Mouse (Mus musculus) stomach, embryonic 16.5 days (tissue): ENCODE data around the gene Slc38a2. TPM values are rescaled to one million over a fixed set of nuclear protein-coding genes. Genes with fewer than 3 reads are reported as not detected.
A peak's percentile ranks its signal among the peaks of the same experiment; 100 is the strongest.

Source experiments
- ATAC-seq: fragments of 200-750 bp; cut with Nextera tagmentation; 2 replicates; pipeline ENCODE4 v1.8.0; 2017; ENCODE audit warnings: moderate number of reproducible peaks, moderate TSS enrichment; ENCODE audit not compliant: insufficient read depth, low FRiP score
- H3K27ac ChIP-seq: fragments of 300-500 bp; sonication (generic); 2 replicates; pipeline ENCODE4 v1.5.1; 2014; ENCODE audit warnings: low read length
- H3K27me3 ChIP-seq: fragments of 300-500 bp; sonication (generic); 2 replicates; pipeline ENCODE4 v1.6.1; 2014; ENCODE audit warnings: low read length, control low read depth, mixed read lengths; ENCODE audit not compliant: control insufficient read depth, insufficient read depth
- H3K36me3 ChIP-seq: fragments of 300-500 bp; sonication (generic); 2 replicates; pipeline ENCODE4 v1.6.1; 2014; ENCODE audit warnings: low read length; ENCODE audit not compliant: control insufficient read depth, insufficient read depth
- H3K4me1 ChIP-seq: fragments of 300-500 bp; sonication (generic); 2 replicates; pipeline ENCODE4 v1.6.1; 2014; ENCODE audit warnings: low read length, control low read depth, mixed read lengths; ENCODE audit not compliant: control insufficient read depth, insufficient read depth
- H3K4me2 ChIP-seq: fragments of 300-500 bp; sonication (generic); 2 replicates; pipeline ENCODE4 v1.6.1; 2014; ENCODE audit warnings: low read depth, low read length, mixed read lengths
- H3K4me3 ChIP-seq: fragments of 300-500 bp; sonication (generic); replicated peaks from 2 replicates; pipeline ENCODE4 v1.5.1; 2014; ENCODE audit warnings: mild to moderate bottlenecking, low read length
- H3K9ac ChIP-seq: fragments of 300-500 bp; sonication (generic); 2 replicates; pipeline ENCODE4 v1.6.1; 2014; ENCODE audit warnings: low read length
- H3K9me3 ChIP-seq: fragments of 300-500 bp; sonication (generic); replicated peaks from 2 replicates; pipeline ENCODE4 v1.6.1; 2016; ENCODE audit warnings: low read length, control low read depth; ENCODE audit not compliant: control insufficient read depth
- WGBS: fragments of 180-500 bp; shearing (Covaris S2); extraction: QIAGEN DNeasy Blood & Tissue Kit; methylation state at CpG from one replicate; pipeline ENCODE4 v1.1.7; 2014; 5-methylcytosine and 5-hydroxymethylcytosine counted together
- polyA plus RNA-seq: library from polyadenylated mRNA; unstranded; fragments of >200 nt; fragmentation: Nextera tagmentation; extraction: Ambion mirVana; gene quantifications from 2 replicates; pipeline ENCODE4 v1.2.1, GENCODE M21; 2015

Gene Slc38a2
- polyA plus RNA-seq, 1 experiment from 2014 or later: 133 TPM

- WGBS: 3% methylated on average over 3 of the region's 3 CpGs
- H3K4me2 ChIP-seq: peak overlapping the region; percentile 54; the same call in 1 of the 2 replicates
- peak; percentile 86; the same call in 1 of the 2 replicates for ATAC-seq
- H3K9me3 ChIP-seq: no peaks in the 10 kb centered on the region
- H3K27ac ChIP-seq: no peak overlapping the region
- H3K27me3 ChIP-seq: no peaks in the 10 kb centered on the region
- H3K4me3 ChIP-seq: no peak overlapping the region
- H3K4me1 ChIP-seq: peaks cover 8% of the 10 kb centered on the region; the same call in 1 of the 2 replicates
- H3K9ac ChIP-seq: no peak overlapping the region
- no peaks in the 10 kb centered on the region for H3K36me3 ChIP-seq
Observed at GRCm38 (mm10) chr15:96665889-96666288, 33.6 kb downstream of the Slc38a2 start.

- H3K9ac ChIP-seq: no peak overlapping the region
- H3K27ac ChIP-seq: no peak overlapping the region
- no peak overlapping the region for H3K4me3 ChIP-seq
- no peaks in the 10 kb centered on the region for H3K27me3 ChIP-seq
- no peaks in the 10 kb centered on the region for H3K36me3 ChIP-seq
- no peaks in the 10 kb centered on the region for H3K4me1 ChIP-seq
- no peaks in the 10 kb centered on the region for H3K9me3 ChIP-seq
- H3K4me2 ChIP-seq: no peak overlapping the region
- peak; percentile 23; the same call in 1 of the 2 replicates for ATAC-seq
- 42% methylated on average over 13 of the region's 13 CpGs for WGBS
Observed at GRCm38 (mm10) chr15:96660590-96661141, 38.9 kb downstream of the Slc38a2 start.

- Histone ChIP-seq H3K4me1 (no peaks in the 10 kb centered on the region), H3K4me2 (peak overlapping the region; percentile 19; the same call in 1 of the 2 replicates), H3K27me3 (no peaks in the 10 kb centered on the region), H3K36me3 (no peaks in the 10 kb centered on the region), H3K9ac (no peak overlapping the region), H3K9me3 (no peaks in the 10 kb centered on the region), H3K4me3 (no peak overlapping the region), H3K27ac (no peak overlapping the region)
- no peak for ATAC-seq
- WGBS: 54% methylated on average over 14 of the region's 14 CpGs
Observed at GRCm38 (mm10) chr15:96658275-96658602, 41.3 kb downstream of the Slc38a2 start.

GRCm38 (mm10) chr15:96657576-96658274, 41.8 kb downstream of the Slc38a2 start:
- no peak overlapping the region for H3K9ac ChIP-seq
- no peaks in the 10 kb centered on the region for H3K9me3 ChIP-seq
- no peak overlapping the region for H3K4me3 ChIP-seq
- WGBS: 43% methylated on average over 17 of the region's 17 CpGs
- no peaks in the 10 kb centered on the region for H3K27me3 ChIP-seq
- H3K27ac ChIP-seq: no peak overlapping the region
- no peaks in the 10 kb centered on the region for H3K36me3 ChIP-seq
- H3K4me2 ChIP-seq: peak overlapping the region; percentile 19; the same call in 1 of the 2 replicates
- no peaks in the 10 kb centered on the region for H3K4me1 ChIP-seq
- peak; percentile 76 for ATAC-seq

DNA sequence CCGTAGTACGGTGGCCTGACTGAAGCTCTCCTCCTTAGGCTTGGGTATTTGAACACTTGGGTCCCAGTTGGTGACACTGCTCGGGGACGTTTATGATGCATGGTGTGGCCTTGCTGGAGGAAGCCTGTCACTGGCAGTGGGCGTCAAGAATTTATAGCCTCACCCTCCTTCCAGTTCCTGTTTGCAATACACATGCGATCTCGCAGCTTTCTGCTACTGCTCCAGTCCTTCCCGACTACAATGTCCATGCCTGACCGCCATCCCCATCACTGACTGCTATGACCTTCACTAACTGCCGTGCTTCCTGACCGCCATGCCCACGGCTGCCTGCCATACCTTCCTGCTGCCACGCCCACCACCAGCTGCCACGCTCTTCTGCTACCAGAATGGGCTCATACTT, 44.0 kb downstream of the Slc38a2 start:
- H3K4me2 ChIP-seq: no peak overlapping the region
- no peaks in the 10 kb centered on the region for H3K9me3 ChIP-seq
- H3K4me3 ChIP-seq: no peak overlapping the region
- no peak overlapping the region for H3K27ac ChIP-seq
- whole genome bisulfite sequencing: 80% methylated on average over 14 of the region's 14 CpGs
- H3K9ac ChIP-seq: no peak overlapping the region
- H3K27me3 ChIP-seq: no peaks in the 10 kb centered on the region
- H3K36me3 ChIP-seq: no peaks in the 10 kb centered on the region
- ATAC-seq: no peak
- no peaks in the 10 kb centered on the region for H3K4me1 ChIP-seq

GRCm38 (mm10) chr15:96654714-96655113, 44.8 kb downstream of the Slc38a2 start:
- ATAC-seq: no peak
- Histone ChIP-seq H3K4me1 (no peaks in the 10 kb centered on the region), H3K27ac (0 out of 2 replicates have a peak overlapping the region, but pooled peaks have one; percentile 7), H3K9me3 (no peaks in the 10 kb centered on the region), H3K9ac (no peak overlapping the region), H3K4me2 (no peak overlapping the region), H3K27me3 (no peaks in the 10 kb centered on the region), H3K36me3 (no peaks in the 10 kb centered on the region), H3K4me3 (no peak overlapping the region)
- 55% methylated on average over 8 of the region's 8 CpGs for WGBS

DNA sequence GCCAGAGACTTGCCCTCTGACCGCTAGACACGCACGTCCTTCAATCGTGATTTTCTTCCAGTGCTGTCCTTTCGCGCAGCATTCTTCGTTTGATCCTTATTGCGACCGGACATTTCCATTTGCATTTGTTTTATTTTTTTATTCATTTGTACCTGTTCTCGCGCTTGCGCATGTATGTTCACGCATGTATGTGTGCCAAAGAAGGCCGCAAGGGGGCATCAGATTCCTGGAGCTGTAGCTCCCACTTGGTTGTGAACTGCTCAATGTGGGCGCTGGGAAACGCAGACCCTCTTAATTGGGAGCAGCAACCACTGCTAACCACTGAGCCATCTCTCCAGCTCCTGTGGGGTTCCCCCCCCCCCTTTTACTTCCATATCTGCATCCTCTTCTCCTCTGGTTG, 46.5 kb downstream of the Slc38a2 start:
- 94% methylated on average over 16 of the region's 16 CpGs for WGBS
- Histone ChIP-seq H3K4me1 (no peaks in the 10 kb centered on the region), H3K9ac (no peak overlapping the region), H3K4me3 (no peak overlapping the region), H3K4me2 (no peak overlapping the region), H3K36me3 (no peaks in the 10 kb centered on the region), H3K27ac (no peak overlapping the region), H3K9me3 (no peaks in the 10 kb centered on the region), H3K27me3 (no peaks in the 10 kb centered on the region)
- ATAC-seq: no peak

DNA sequence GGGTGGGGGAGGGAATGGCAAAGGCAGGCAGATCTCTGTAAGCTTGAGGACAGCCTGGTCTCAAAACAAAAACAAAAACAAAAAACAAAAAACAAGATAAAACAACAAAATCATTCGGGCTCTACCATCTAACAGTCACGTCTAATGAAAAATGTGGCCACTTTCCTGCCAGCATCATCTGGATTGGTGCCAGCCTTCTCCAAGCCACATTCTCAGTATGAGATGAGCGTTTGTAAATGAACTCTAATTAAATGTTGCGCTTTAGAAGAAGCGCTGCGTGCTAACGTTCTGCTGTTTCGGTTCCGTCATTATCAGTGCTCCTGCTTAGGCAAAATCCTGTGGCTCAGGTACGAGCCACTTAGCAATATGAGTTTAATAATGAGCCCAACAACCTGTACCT, 47.0 kb downstream of the Slc38a2 start:
- no peak for ATAC-seq
- Histone ChIP-seq H3K36me3 (no peaks in the 10 kb centered on the region), H3K4me1 (no peaks in the 10 kb centered on the region), H3K27ac (no peak overlapping the region), H3K27me3 (no peaks in the 10 kb centered on the region), H3K9ac (no peak overlapping the region), H3K4me2 (no peak overlapping the region), H3K4me3 (no peak overlapping the region), H3K9me3 (no peaks in the 10 kb centered on the region)
- 86% methylated on average over 10 of the region's 10 CpGs for WGBS

DNA sequence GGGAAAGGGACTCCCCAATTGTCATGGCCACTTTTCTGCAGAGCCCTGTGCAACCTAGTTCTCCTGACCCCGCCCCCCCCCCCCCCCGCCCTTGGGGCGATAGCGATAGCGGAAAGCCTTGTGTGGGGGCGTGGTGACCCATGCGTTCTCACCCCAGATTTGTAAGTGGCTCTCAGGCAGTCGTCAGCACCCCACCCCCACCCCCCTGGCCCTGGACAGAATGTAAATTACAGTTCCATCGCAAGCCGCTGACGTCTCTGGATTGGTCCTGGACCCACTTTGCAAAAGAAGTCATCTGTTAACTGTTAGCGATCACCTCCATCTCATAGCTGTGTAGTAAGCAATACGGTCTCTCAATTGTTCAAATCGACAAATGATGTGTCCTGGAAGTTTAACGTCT, 52.2 kb downstream of the Slc38a2 start:
- Histone ChIP-seq H3K4me1 (peaks cover 4% of the 10 kb centered on the region; the same call in 1 of the 2 replicates), H3K27ac (no peak overlapping the region), H3K27me3 (no peaks in the 10 kb centered on the region), H3K36me3 (no peaks in the 10 kb centered on the region), H3K4me3 (no peak overlapping the region), H3K9ac (no peak overlapping the region), H3K4me2 (0 out of 2 replicates have a peak overlapping the region, but pooled peaks have one; percentile 7), H3K9me3 (no peaks in the 10 kb centered on the region)
- no peak for ATAC-seq
- 30% methylated on average over 14 of the region's 15 CpGs for WGBS
